ENCODE assay signal across 20 mouse cellular contexts in the genomic region with DNA sequence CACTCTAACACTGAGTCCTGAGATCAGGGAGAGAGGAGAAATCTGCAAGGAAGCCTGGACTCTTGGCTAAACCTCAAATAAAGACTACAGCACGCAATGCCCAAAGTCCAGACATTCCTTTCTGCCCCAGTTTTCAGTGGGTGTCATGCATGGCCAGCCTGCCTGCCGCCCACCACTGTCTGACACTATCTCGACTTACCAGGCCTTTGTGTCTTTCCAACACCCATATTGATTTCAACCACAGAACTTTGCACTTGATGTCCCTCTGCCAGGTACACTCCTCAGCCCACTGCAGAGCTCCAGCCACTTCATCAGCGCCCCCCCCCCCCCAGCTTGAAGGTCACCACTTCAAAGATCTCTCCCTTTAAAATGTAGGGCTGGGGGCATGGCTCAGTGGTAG. TPM values are rescaled to one million over a fixed set of nuclear protein-coding genes. Genes with fewer than 3 reads are reported as not detected.
"Had no signal": no experiment of that assay in that cellular context is flagged by ENCODE, and none has a peak within 500 bp of the region (broad histone marks: within the 10 kb centered on the region; RNA-seq: fewer than 3 reads in every experiment).

No protein-coding gene starts in this region.

- H3K4me3 ChIP-seq: midbrain, embryonic 10.5 days; midbrain, embryonic 12.5 days; myocyte had no signal

- DNase-seq: lung, adult 18-20 months; right cerebral cortex, adult 18-20 months; right cerebral cortex, postnatal 25 days; thymus, adult 18-20 months had no signal

- H3K4me2 ChIP-seq: lung, embryonic 14.5 days; midbrain, embryonic 12.5 days had no signal

- H3K4me1 ChIP-seq: midbrain, embryonic 10.5 days; midbrain, embryonic 12.5 days had no signal

- ATAC-seq: midbrain, embryonic 16.5 days had no signal

- H3K9me3 ChIP-seq: midbrain, embryonic 10.5 days; midbrain, embryonic 12.5 days had no signal

- H3K9ac ChIP-seq: liver, embryonic 14.5 days; lung, embryonic 14.5 days; midbrain, embryonic 12.5 days had no signal

- H3K36me3 ChIP-seq: midbrain, embryonic 10.5 days; midbrain, embryonic 12.5 days had no signal

- H3K27ac ChIP-seq: liver, embryonic 14.5 days; midbrain, embryonic 10.5 days; midbrain, embryonic 12.5 days had no signal

RNA-seq across cellular contexts. Expression of gene Rdh8, which starts 43.9 kb away (rescaled TPM):
- total RNA-seq: megakaryocyte, adult 5-6 weeks; megakaryocyte-erythroid progenitor cell, adult 5-6 weeks had no signal
- polyA plus RNA-seq: liver, embryonic 14.5 days; lung, embryonic 14.5 days; lung, embryonic 16.5 days; midbrain, embryonic 10.5 days; midbrain, embryonic 12.5 days; midbrain, embryonic 14.5 days; midbrain, embryonic 16.5 days; myocyte; neural tube, embryonic 11.5 days; neural tube, embryonic 14.5 days; small intestine, adult 2 months; stomach, embryonic 14.5 days; stomach, embryonic 16.5 days; urinary bladder, adult 2 months had no signal
